Mouse (Mus musculus): ENCODE data around the gene Myo3b. TPM values are rescaled to one million over a fixed set of nuclear protein-coding genes. Genes with fewer than 3 reads are reported as not detected.

The Myo3b gene
- polyA plus RNA-seq, 1 experiment from 2014 or later: 0.07 TPM

DNA sequence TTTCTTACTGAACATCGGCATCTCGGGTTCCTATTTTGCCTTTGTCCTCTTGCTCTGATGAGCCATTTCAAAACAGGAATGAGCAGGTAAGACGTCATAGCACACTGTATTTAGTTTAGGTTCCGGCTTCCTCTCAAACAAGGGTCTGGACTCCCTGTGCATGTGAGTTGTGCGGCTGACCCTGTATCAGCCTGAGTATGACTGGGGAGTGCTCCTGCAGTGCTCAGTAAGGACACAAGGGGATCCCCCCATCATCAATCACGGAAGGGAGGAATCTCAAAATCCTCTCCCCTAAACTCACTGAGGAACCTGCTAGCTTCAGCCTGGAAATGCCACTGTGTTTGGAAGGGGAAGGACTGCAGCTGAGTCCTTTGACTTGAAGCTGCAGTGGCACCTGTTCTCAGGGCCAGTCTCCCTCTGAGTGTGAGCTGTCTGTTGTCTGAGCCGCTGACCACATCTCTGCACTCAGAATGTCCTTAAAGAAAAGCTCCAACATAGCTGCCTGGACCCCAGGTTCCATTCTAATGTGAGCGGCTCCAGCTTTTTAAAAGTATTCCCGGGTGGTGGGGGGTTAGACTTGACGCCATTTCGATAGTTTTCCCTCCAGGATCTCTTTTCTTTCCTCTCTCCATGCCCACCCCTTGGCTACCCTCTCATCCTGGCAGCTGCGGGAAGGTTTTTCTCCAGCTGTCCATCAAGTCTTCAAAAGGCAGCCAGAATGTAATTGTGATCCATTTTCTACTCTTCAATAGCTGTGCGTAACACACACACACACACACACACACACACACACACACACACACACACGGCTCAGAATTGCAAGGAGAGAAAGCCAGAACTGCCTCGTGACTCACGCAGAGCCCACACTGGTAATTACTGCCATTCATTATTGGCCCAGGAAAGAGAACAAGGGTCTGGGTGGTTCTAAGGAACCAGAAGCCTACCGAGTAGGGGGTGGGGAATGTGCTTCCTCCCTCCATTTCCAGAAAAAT is 129.3 kb downstream of the Myo3b start:
- H3K36me3 ChIP-seq (ENCODE audit: control insufficient read depth, insufficient read depth, low read length): no peaks in the 10 kb centered on the region
- no peak overlapping the region for H3K27ac ChIP-seq (ENCODE audit: low read length)
- ATAC-seq: no peak
- H3K4me2 ChIP-seq (ENCODE audit: low read depth, low read length): no peak overlapping the region
- no peak overlapping the region for H3K9ac ChIP-seq (ENCODE audit: low read depth, low read length)
- H3K4me1 ChIP-seq (ENCODE audit: control insufficient read depth, insufficient read depth, low read length): no peaks in the 10 kb centered on the region
- H3K27me3 ChIP-seq (replicated peaks; ENCODE audit: control insufficient read depth, insufficient read depth, low read length): no peaks in the 10 kb centered on the region
- 60% methylated on average over 17 of the region's 17 CpGs for WGBS
- H3K4me3 ChIP-seq (ENCODE audit: low read length): no peak overlapping the region
- H3K9me3 ChIP-seq (ENCODE audit: control insufficient read depth, low read length): no peaks in the 10 kb centered on the region

DNA sequence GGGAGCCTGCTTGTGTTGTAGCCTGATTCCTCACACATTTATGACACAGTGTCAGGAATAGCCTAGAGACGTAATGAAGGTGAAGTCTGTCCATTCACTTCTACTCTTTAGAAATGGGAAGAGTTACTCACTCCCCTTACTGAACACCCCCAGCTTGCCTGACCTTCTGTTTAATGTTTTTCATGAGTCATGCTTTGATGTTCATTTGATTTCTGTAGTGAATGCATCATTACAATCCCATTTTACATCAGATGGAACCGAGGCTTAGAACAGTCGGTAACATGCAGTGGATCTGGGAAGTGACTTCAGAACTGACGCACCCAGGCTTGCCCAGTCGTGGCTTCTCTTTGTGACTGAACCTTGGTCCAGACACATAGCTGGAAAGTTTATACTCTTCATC is 131.5 kb downstream of the Myo3b start:
- Histone ChIP-seq H3K27me3 (replicated peaks; ENCODE audit: control insufficient read depth, insufficient read depth, low read length) (no peaks in the 10 kb centered on the region), H3K4me2 (ENCODE audit: low read depth, low read length) (no peak overlapping the region), H3K9ac (ENCODE audit: low read depth, low read length) (no peak overlapping the region), H3K9me3 (ENCODE audit: control insufficient read depth, low read length) (no peaks in the 10 kb centered on the region), H3K36me3 (ENCODE audit: control insufficient read depth, insufficient read depth, low read length) (no peaks in the 10 kb centered on the region), H3K4me1 (ENCODE audit: control insufficient read depth, insufficient read depth, low read length) (no peaks in the 10 kb centered on the region), H3K27ac (ENCODE audit: low read length) (no peak overlapping the region), H3K4me3 (ENCODE audit: low read length) (no peak overlapping the region)
- WGBS: 89% methylated on average over 5 of the region's 5 CpGs
- ATAC-seq: no peak

DNA sequence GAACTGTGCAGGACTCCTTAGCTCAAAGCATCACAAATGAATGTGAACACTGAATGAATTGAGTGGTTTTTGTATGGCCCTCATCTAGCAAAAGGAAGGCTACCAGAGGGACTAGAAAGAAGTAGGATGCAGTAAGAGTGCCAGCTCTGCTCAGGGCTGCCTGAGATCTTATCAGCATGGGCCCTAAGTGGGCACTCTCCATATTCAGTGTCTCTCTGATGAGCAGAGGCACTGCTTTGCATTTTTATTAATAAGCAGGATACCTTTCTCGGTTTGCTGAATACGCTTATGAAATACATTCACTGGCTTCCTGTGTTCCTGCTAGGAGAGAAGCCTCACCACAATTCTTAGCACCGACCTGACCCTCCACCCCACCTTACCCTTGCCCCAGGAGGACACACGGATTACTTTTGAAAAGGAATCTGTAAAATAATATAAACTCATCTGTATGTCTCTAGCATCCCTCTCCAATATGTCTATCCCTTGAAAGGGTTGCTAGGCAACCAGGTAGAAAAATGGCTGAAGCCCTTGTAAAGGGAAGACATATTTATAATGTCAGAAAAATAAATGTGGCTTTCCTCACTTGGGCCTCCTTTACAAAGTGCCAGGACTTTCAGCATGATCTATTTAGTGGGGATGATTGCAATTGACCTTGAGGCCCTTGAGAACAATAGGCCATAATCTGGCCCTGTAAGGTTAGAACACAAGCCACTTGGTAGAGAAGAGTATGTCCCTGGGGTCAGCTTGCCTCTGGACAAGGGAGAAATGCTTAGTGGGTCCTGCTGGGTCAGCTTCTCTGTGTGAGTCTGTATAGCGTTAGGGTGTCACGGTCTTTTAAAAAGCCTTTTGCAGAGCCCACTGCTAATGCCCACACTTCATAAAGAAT is 138.1 kb downstream of the Myo3b start:
- Histone ChIP-seq H3K9me3 (ENCODE audit: control insufficient read depth, low read length) (no peaks in the 10 kb centered on the region), H3K4me3 (ENCODE audit: low read length) (no peak overlapping the region), H3K36me3 (ENCODE audit: control insufficient read depth, insufficient read depth, low read length) (no peaks in the 10 kb centered on the region), H3K9ac (ENCODE audit: low read depth, low read length) (no peak overlapping the region), H3K27me3 (replicated peaks; ENCODE audit: control insufficient read depth, insufficient read depth, low read length) (no peaks in the 10 kb centered on the region), H3K27ac (ENCODE audit: low read length) (no peak overlapping the region), H3K4me1 (ENCODE audit: control insufficient read depth, insufficient read depth, low read length) (no peaks in the 10 kb centered on the region), H3K4me2 (ENCODE audit: low read depth, low read length) (no peak overlapping the region)
- ATAC-seq: no peak
- 70% methylated on average over 6 of the region's 6 CpGs for WGBS

DNA sequence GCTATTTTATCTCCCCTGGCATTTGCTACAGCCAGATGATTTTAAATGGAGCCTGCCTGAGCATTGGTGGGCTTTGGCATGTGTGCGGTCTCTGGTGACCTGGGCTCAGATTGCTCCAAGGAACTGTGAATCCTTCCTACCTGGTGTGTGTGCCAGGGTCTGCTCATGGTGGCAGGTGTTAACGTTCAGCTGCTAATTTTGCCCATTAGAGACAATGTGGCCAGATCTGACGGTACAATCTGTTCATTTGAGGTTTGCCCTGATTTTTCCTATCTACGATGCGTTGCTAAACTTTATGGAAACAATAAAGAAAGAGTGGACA is 138.7 kb downstream of the Myo3b start:
- no peaks in the 10 kb centered on the region for H3K9me3 ChIP-seq (ENCODE audit: control insufficient read depth, low read length)
- 75% methylated on average over 5 of the region's 5 CpGs for WGBS
- no peaks in the 10 kb centered on the region for H3K4me1 ChIP-seq (ENCODE audit: control insufficient read depth, insufficient read depth, low read length)
- no peak overlapping the region for H3K4me2 ChIP-seq (ENCODE audit: low read depth, low read length)
- ATAC-seq: no peak
- no peaks in the 10 kb centered on the region for H3K36me3 ChIP-seq (ENCODE audit: control insufficient read depth, insufficient read depth, low read length)
- no peak overlapping the region for H3K27ac ChIP-seq (ENCODE audit: low read length)
- H3K4me3 ChIP-seq (ENCODE audit: low read length): no peak overlapping the region
- H3K9ac ChIP-seq (ENCODE audit: low read depth, low read length): no peak overlapping the region
- no peaks in the 10 kb centered on the region for H3K27me3 ChIP-seq (replicated peaks; ENCODE audit: control insufficient read depth, insufficient read depth, low read length)

DNA sequence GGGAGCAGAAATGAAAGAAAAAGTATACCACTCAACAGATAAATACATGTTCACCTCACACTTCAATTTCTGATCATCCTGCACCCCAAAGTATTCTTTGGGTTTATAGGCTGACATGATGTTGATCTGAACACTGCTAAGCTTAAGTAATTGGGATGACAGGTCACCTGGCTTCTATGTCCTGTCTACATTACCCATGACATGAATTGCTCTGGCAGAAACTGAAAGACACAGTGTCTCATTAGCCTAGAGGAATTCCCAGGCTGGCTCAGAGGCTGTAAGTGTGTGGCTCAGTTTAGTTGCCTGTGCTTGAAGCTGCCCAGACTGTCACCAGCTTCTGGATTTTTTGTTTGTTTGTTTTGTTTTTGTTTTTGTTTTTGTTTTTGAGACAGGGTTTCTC is 139.3 kb downstream of the Myo3b start:
- H3K36me3 ChIP-seq (ENCODE audit: control insufficient read depth, insufficient read depth, low read length): no peaks in the 10 kb centered on the region
- no peak overlapping the region for H3K4me2 ChIP-seq (ENCODE audit: low read depth, low read length)
- H3K4me3 ChIP-seq (ENCODE audit: low read length): no peak overlapping the region
- no peaks in the 10 kb centered on the region for H3K4me1 ChIP-seq (ENCODE audit: control insufficient read depth, insufficient read depth, low read length)
- no peak overlapping the region for H3K27ac ChIP-seq (ENCODE audit: low read length)
- no peak for ATAC-seq
- no peak overlapping the region for H3K9ac ChIP-seq (ENCODE audit: low read depth, low read length)
- H3K27me3 ChIP-seq (replicated peaks; ENCODE audit: control insufficient read depth, insufficient read depth, low read length): no peaks in the 10 kb centered on the region
- no peaks in the 10 kb centered on the region for H3K9me3 ChIP-seq (ENCODE audit: control insufficient read depth, low read length)

DNA sequence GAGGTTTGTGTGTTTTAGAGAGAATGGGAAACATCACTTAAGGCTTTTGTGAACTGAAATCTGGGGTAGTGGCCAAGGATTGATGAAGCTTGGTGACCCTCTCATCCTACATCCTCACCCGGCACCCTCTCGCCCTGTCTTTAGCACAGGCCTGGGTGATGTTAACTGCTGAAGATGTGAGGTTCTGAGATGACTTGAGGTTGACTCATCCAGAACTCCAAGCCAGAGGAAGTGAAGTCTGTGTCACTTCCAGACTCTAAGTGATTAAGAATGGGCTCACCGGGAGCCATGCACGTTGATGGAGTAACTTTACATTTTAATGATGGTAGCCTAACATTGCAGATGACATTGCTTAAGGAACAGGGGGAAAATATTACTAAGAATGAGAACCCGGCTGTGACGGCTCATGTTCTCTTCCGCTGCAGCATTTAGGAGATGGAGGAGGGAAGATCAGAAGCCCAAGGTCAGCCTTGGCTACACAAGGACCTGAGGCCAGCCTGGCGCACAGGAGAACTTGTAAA is 143.3 kb downstream of the Myo3b start:
- no peak for ATAC-seq
- Histone ChIP-seq H3K36me3 (ENCODE audit: control insufficient read depth, insufficient read depth, low read length) (no peaks in the 10 kb centered on the region), H3K9me3 (ENCODE audit: control insufficient read depth, low read length) (no peaks in the 10 kb centered on the region), H3K27ac (ENCODE audit: low read length) (no peak overlapping the region), H3K4me2 (ENCODE audit: low read depth, low read length) (no peak overlapping the region), H3K4me1 (ENCODE audit: control insufficient read depth, insufficient read depth, low read length) (no peaks in the 10 kb centered on the region), H3K27me3 (replicated peaks; ENCODE audit: control insufficient read depth, insufficient read depth, low read length) (no peaks in the 10 kb centered on the region), H3K9ac (ENCODE audit: low read depth, low read length) (no peak overlapping the region), H3K4me3 (ENCODE audit: low read length) (no peak overlapping the region)
- 88% methylated on average over 8 of the region's 8 CpGs for WGBS

DNA sequence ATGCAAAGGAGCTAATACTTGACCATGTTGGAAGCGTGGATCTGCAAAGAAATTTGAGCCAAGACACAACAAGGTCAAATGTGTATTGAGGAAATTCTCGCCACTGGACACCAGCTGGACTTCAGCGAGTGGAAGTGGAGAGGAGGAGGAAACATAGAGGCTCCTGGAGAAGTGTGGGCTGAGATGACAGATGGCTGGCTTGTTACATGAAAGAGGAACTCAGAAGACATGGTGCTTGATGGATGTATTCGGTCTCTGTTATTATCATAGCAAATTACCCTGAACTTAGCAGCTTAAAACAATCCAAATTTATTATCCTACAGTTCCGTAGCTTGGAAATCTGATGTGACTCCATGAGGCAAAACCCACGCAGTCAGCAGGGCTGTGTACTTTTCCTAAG is 148.1 kb downstream of the Myo3b start:
- no peaks in the 10 kb centered on the region for H3K36me3 ChIP-seq (ENCODE audit: control insufficient read depth, insufficient read depth, low read length)
- H3K9me3 ChIP-seq (ENCODE audit: control insufficient read depth, low read length): no peaks in the 10 kb centered on the region
- H3K4me3 ChIP-seq (ENCODE audit: low read length): no peak overlapping the region
- H3K27me3 ChIP-seq (replicated peaks; ENCODE audit: control insufficient read depth, insufficient read depth, low read length): no peaks in the 10 kb centered on the region
- no peak overlapping the region for H3K9ac ChIP-seq (ENCODE audit: low read depth, low read length)
- no peaks in the 10 kb centered on the region for H3K4me1 ChIP-seq (ENCODE audit: control insufficient read depth, insufficient read depth, low read length)
- no peak overlapping the region for H3K4me2 ChIP-seq (ENCODE audit: low read depth, low read length)
- H3K27ac ChIP-seq (ENCODE audit: low read length): no peak overlapping the region
- 70% methylated on average over 6 of the region's 6 CpGs for WGBS
- ATAC-seq: no peak

DNA sequence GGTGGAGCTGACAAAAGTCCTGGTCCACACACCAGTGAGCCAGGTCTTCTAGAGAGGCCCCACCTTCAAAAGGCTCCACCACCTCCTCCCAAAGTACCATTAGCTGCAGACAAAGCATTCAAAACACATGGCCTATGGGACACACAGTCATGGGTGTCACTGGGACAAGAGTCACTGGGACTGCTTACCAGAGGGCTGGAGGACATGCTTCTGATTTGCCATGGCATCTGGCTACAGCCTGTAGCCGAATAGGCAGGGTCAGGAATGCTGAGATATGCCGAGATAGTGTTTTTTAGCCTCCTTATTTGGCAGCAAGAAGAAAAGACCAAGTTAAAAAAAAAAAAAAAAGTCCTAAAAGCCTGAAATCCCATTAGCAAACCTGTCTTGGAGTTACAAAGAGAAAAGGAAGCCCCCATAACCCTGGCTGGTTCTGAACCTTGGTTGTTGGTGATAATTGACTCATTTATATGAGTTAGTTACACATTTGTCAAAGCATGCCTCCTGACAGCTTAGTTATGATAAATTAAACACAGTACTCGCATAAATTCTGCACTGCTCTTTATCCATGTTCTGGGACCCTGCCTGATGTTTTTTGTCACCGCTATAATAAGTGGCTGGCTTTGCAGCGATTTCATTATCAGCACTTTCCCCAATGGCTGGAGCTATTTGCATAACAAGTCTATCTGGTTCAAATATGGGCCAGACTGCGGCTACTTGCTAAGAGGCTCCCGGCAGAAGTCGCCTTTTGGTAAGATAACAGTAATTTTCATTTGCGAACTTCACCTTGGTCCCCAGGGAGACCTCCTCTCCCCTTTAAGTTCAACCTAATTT is 156.7 kb downstream of the Myo3b start:
- Histone ChIP-seq H3K4me2 (ENCODE audit: low read depth, low read length) (no peak overlapping the region), H3K36me3 (ENCODE audit: control insufficient read depth, insufficient read depth, low read length) (no peaks in the 10 kb centered on the region), H3K9me3 (ENCODE audit: control insufficient read depth, low read length) (no peaks in the 10 kb centered on the region), H3K4me1 (ENCODE audit: control insufficient read depth, insufficient read depth, low read length) (no peaks in the 10 kb centered on the region), H3K9ac (ENCODE audit: low read depth, low read length) (no peak overlapping the region), H3K4me3 (ENCODE audit: low read length) (no peak overlapping the region), H3K27ac (ENCODE audit: low read length) (no peak overlapping the region), H3K27me3 (replicated peaks; ENCODE audit: control insufficient read depth, insufficient read depth, low read length) (no peaks in the 10 kb centered on the region)
- WGBS: 60% methylated on average over 9 of the region's 9 CpGs
- no peak for ATAC-seq
